Mouse (Mus musculus): Measurements from ENCODE around the gene Uqcrfs1.

The Uqcrfs1 gene

GRCm38 (mm10) chr13:30544856-30545604 lies at the start of gene Uqcrfs1:
Gene Uqcrfs1 (minus strand): TSS chr13:30545362.
- peak; percentile 93 for DNase-seq (ENCODE audit: extremely low read depth, insufficient read length, low spot score)

- no peak for DNase-seq (ENCODE audit: extremely low read depth, insufficient read length, low spot score)
Measured at GRCm38 (mm10) chr13:30585786-30586185, 40.6 kb upstream of the Uqcrfs1 start.

- no peak for DNase-seq (ENCODE audit: extremely low read depth, insufficient read length, low spot score)
Measured at GRCm38 (mm10) chr13:30582541-30582940, 37.4 kb upstream of the Uqcrfs1 start.

- no peak for DNase-seq (ENCODE audit: extremely low read depth, insufficient read length, low spot score)
Measured at GRCm38 (mm10) chr13:30578806-30579205, 33.6 kb upstream of the Uqcrfs1 start.

GRCm38 (mm10) chr13:30576819-30577218 lies 31.7 kb upstream of the Uqcrfs1 start:
- no peak for DNase-seq (ENCODE audit: extremely low read depth, insufficient read length, low spot score)

GRCm38 (mm10) chr13:30572971-30573370 lies 27.8 kb upstream of the Uqcrfs1 start:
- no peak for DNase-seq (ENCODE audit: extremely low read depth, insufficient read length, low spot score)

GRCm38 (mm10) chr13:30570182-30570581 lies 25.0 kb upstream of the Uqcrfs1 start:
- peak; percentile 13 for DNase-seq (ENCODE audit: extremely low read depth, insufficient read length, low spot score)

GRCm38 (mm10) chr13:30567571-30567970 lies 22.4 kb upstream of the Uqcrfs1 start:
- DNase-seq (ENCODE audit: extremely low read depth, insufficient read length, low spot score), result no peak

- no peak for DNase-seq (ENCODE audit: extremely low read depth, insufficient read length, low spot score)
Measured at GRCm38 (mm10) chr13:30566767-30567166, 21.6 kb upstream of the Uqcrfs1 start.

GRCm38 (mm10) chr13:30560603-30561002 lies 15.4 kb upstream of the Uqcrfs1 start:
- no peak for DNase-seq (ENCODE audit: extremely low read depth, insufficient read length, low spot score)

- no peak for DNase-seq (ENCODE audit: extremely low read depth, insufficient read length, low spot score)
Measured at GRCm38 (mm10) chr13:30560052-30560451, 14.9 kb upstream of the Uqcrfs1 start.

- no peak for DNase-seq (ENCODE audit: extremely low read depth, insufficient read length, low spot score)
Measured at GRCm38 (mm10) chr13:30557751-30558150, 12.6 kb upstream of the Uqcrfs1 start.

- no peak for DNase-seq (ENCODE audit: extremely low read depth, insufficient read length, low spot score)
Measured at GRCm38 (mm10) chr13:30553051-30553587, 8.0 kb upstream of the Uqcrfs1 start.

- no peak for DNase-seq (ENCODE audit: extremely low read depth, insufficient read length, low spot score)
Measured at GRCm38 (mm10) chr13:30549339-30549738, 4.2 kb upstream of the Uqcrfs1 start.

GRCm38 (mm10) chr13:30548835-30549234 lies 3.7 kb upstream of the Uqcrfs1 start:
- peak; percentile 38 for DNase-seq (ENCODE audit: extremely low read depth, insufficient read length, low spot score)

GRCm38 (mm10) chr13:30530761-30531160 lies 14.4 kb downstream of the Uqcrfs1 start:
- peak; percentile 5 for DNase-seq (ENCODE audit: extremely low read depth, insufficient read length, low spot score)

GRCm38 (mm10) chr13:30524961-30525360 lies 20.2 kb downstream of the Uqcrfs1 start:
- DNase-seq (ENCODE audit: extremely low read depth, insufficient read length, low spot score), result no peak

- DNase-seq (ENCODE audit: extremely low read depth, insufficient read length, low spot score), result no peak
Measured at GRCm38 (mm10) chr13:30523971-30524370, 21.2 kb downstream of the Uqcrfs1 start.

- DNase-seq (ENCODE audit: extremely low read depth, insufficient read length, low spot score), result no peak
Measured at GRCm38 (mm10) chr13:30523246-30523891, 21.8 kb downstream of the Uqcrfs1 start.

- no peak for DNase-seq (ENCODE audit: extremely low read depth, insufficient read length, low spot score)
Measured at GRCm38 (mm10) chr13:30521282-30521902, 23.8 kb downstream of the Uqcrfs1 start.

GRCm38 (mm10) chr13:30518191-30518590 lies 27.0 kb downstream of the Uqcrfs1 start:
- no peak for DNase-seq (ENCODE audit: extremely low read depth, insufficient read length, low spot score)
